Mouse (Mus musculus): ENCODE data around the gene Axdnd1. TPM values are rescaled to one million over a fixed set of nuclear protein-coding genes. Genes with fewer than 3 reads are reported as not detected.
"Not testable (repeated sequence)": the region's sequence is repeated elsewhere in the genome, so short reads cannot be mapped to it uniquely, and the experiment has no call there.

The Axdnd1 gene
- polyA plus RNA-seq, 1 experiment, result not detected

- no peak for DNase-seq (ENCODE audit: low read depth in 1 of 2, low spot score in 2 of 2)
- no peak overlapping the region for H3K27ac ChIP-seq (ENCODE audit: insufficient read depth, low read length)
- WGBS, result 84% methylated on average over 2 of the region's 2 CpGs
- H3K36me3 ChIP-seq (ENCODE audit: control insufficient read depth, insufficient read depth, low read length), result no peaks in the 10 kb centered on the region
- H3K4me3 ChIP-seq (ENCODE audit: extremely low read depth, insufficient read depth, insufficient read length), result no peak overlapping the region
- H3K27me3 ChIP-seq (ENCODE audit: control insufficient read depth, insufficient read depth, low read length), result no peaks in the 10 kb centered on the region
- no peak for TF ChIP-seq CTCF (IDR thresholded peaks at IDR 0.05; ENCODE audit: extremely low read depth, insufficient read depth, insufficient read length, insufficient replicate concordance)
- no peak for TF ChIP-seq POLR2A (IDR thresholded peaks at IDR 0.05; ENCODE audit: low read depth, low read length)
- H3K4me1 ChIP-seq (ENCODE audit: control insufficient read depth, insufficient read depth, insufficient read length), result no peaks in the 10 kb centered on the region
Measured at GRCm38 (mm10) chr1:156402491-156402890, 18.5 kb downstream of the Axdnd1 start.

DNA sequence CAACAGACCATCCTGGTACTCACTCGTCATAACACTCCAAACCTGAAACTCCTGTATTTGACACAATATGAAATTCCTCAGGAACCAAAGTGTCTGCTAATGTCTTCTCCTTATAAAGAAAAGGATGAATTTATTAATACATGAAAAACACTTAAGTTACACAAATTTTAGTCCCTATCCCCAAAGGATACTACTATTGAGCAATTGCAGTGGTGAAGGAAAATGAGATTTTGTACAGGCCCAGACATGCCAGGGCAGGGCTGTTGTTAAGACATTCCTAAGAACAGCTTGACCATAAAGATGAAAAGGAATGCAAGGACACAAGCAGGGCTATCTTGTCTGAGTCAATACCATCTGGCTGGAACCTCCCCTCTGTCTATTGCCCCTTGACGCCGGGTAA is 20.8 kb downstream of the Axdnd1 start:
- H3K4me3 ChIP-seq (ENCODE audit: extremely low read depth, insufficient read depth, insufficient read length); DNase-seq (ENCODE audit: low read depth in 1 of 2, low spot score in 2 of 2); H3K27me3 ChIP-seq (ENCODE audit: control insufficient read depth, insufficient read depth, low read length); H3K27ac ChIP-seq (ENCODE audit: insufficient read depth, low read length); H3K36me3 ChIP-seq (ENCODE audit: control insufficient read depth, insufficient read depth, low read length); H3K4me1 ChIP-seq (ENCODE audit: control insufficient read depth, insufficient read depth, insufficient read length): not testable (repeated sequence)
- 91% methylated on average over 3 of the region's 3 CpGs for WGBS

- Histone ChIP-seq H3K36me3 (ENCODE audit: control insufficient read depth, insufficient read depth, low read length) (no peaks in the 10 kb centered on the region), H3K4me1 (ENCODE audit: control insufficient read depth, insufficient read depth, insufficient read length) (no peaks in the 10 kb centered on the region), H3K4me3 (ENCODE audit: extremely low read depth, insufficient read depth, insufficient read length) (no peak overlapping the region), H3K27ac (ENCODE audit: insufficient read depth, low read length) (no peak overlapping the region), H3K27me3 (ENCODE audit: control insufficient read depth, insufficient read depth, low read length) (no peaks in the 10 kb centered on the region)
- no peak for TF ChIP-seq POLR2A (IDR thresholded peaks at IDR 0.05; ENCODE audit: low read depth, low read length)
- 73% methylated on average over 4 of the region's 4 CpGs for WGBS
- no peak for DNase-seq (ENCODE audit: low read depth in 1 of 2, low spot score in 2 of 2)
Measured at GRCm38 (mm10) chr1:156393148-156393547, 27.8 kb downstream of the Axdnd1 start.

DNA sequence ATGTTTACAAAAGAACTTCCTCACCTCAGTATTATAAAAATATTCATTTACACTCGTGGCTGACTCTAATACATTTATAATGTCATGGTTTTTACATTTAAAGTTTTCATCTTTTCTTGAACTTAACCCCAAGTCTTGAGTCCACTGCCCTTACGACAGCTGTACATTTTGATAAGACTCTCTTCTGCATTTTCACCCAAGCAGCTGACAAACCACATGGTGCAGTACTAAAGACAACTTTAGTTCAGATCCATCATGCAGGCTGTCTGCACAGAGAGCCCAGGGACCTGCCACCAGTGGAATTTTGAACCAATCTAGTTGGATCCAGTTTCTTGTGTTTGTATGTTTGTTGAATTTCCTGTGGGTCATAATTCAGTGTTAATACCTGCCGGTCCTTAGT is 34.1 kb downstream of the Axdnd1 start:
- Histone ChIP-seq H3K4me1 (ENCODE audit: control insufficient read depth, insufficient read depth, insufficient read length) (no peaks in the 10 kb centered on the region), H3K36me3 (ENCODE audit: control insufficient read depth, insufficient read depth, low read length) (no peaks in the 10 kb centered on the region), H3K27me3 (ENCODE audit: control insufficient read depth, insufficient read depth, low read length) (no peaks in the 10 kb centered on the region; the same call in 1 of the 2 replicates), H3K27ac (ENCODE audit: insufficient read depth, low read length) (no peak overlapping the region), H3K4me3 (ENCODE audit: extremely low read depth, insufficient read depth, insufficient read length) (no peak overlapping the region)
- DNase-seq (ENCODE audit: low read depth in 1 of 2, low spot score in 2 of 2), result no peak
- WGBS, result 52% methylated on average over 3 of the region's 3 CpGs
- TF ChIP-seq POLR2A (IDR thresholded peaks at IDR 0.05; ENCODE audit: low read depth, low read length) (no peak), CTCF (IDR thresholded peaks at IDR 0.05; ENCODE audit: extremely low read depth, insufficient read depth, insufficient read length, insufficient replicate concordance) (no peak)

GRCm38 (mm10) chr1:156386232-156386631 is 34.7 kb downstream of the Axdnd1 start:
- TF ChIP-seq CTCF (IDR thresholded peaks at IDR 0.05; ENCODE audit: extremely low read depth, insufficient read depth, insufficient read length, insufficient replicate concordance), result no peak
- no peak for TF ChIP-seq POLR2A (IDR thresholded peaks at IDR 0.05; ENCODE audit: low read depth, low read length)
- no peak overlapping the region for H3K27ac ChIP-seq (ENCODE audit: insufficient read depth, low read length)
- H3K36me3 ChIP-seq (ENCODE audit: control insufficient read depth, insufficient read depth, low read length), result no peaks in the 10 kb centered on the region
- no peaks in the 10 kb centered on the region for H3K4me1 ChIP-seq (ENCODE audit: control insufficient read depth, insufficient read depth, insufficient read length)
- WGBS, result 87% methylated on average over 4 of the region's 4 CpGs
- no peaks in the 10 kb centered on the region; the same call in 1 of the 2 replicates for H3K27me3 ChIP-seq (ENCODE audit: control insufficient read depth, insufficient read depth, low read length)
- no peak for DNase-seq (ENCODE audit: low read depth in 1 of 2, low spot score in 2 of 2)
- H3K4me3 ChIP-seq (ENCODE audit: extremely low read depth, insufficient read depth, insufficient read length), result no peak overlapping the region

DNA sequence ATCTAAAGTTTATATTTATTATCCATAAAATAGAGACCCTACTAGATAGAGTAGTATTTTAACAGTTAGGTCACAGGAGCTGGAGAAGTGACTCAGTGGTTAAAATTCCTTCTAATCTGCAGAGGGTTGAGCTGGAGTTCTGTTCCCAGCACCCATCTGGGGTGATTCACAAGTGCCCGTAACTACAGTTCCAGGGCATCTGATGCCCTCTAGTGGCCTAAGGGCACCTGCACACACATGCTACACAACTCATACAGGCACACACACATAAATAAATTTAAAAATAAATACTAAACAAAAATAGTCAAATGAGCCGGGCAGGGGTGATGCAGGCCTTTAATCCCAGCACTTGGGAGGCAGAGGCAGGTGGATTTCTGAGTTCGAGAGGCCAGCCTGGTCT is 39.7 kb downstream of the Axdnd1 start:
- Histone ChIP-seq H3K27me3 (ENCODE audit: control insufficient read depth, insufficient read depth, low read length) (no peaks in the 10 kb centered on the region), H3K27ac (ENCODE audit: insufficient read depth, low read length) (no peak overlapping the region), H3K4me1 (ENCODE audit: control insufficient read depth, insufficient read depth, insufficient read length) (no peaks in the 10 kb centered on the region), H3K36me3 (ENCODE audit: control insufficient read depth, insufficient read depth, low read length) (no peaks in the 10 kb centered on the region), H3K4me3 (ENCODE audit: extremely low read depth, insufficient read depth, insufficient read length) (no peak overlapping the region)
- no peak for DNase-seq (ENCODE audit: low read depth in 1 of 2, low spot score in 2 of 2)
- WGBS, result 91% methylated on average over 3 of the region's 3 CpGs
- no peak for TF ChIP-seq POLR2A (IDR thresholded peaks at IDR 0.05; ENCODE audit: low read depth, low read length)
- no peak for TF ChIP-seq CTCF (IDR thresholded peaks at IDR 0.05; ENCODE audit: extremely low read depth, insufficient read depth, insufficient read length, insufficient replicate concordance)

DNA sequence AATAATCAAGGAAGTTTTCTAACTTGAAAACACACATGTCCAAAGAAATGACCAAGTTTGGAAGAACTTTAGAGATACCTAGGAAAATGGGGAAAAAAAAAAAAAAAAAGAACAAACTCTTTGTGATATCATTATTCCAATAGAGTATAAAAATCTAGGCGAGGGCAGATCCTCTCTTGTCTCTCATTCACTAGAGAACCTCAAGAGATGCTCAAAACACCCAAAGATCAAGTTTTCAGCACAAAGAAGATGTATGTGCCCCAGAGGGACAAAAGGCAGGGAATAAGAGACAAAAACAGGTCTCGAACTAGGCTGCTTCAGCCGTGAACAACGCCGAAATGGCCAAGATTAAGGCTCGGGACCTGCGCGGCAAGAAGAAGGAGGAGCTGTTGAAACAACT is 55.2 kb downstream of the Axdnd1 start, which contains the start of gene Gm2000:
Gene Gm2000, plus strand, starts transcription at position 301 of the 400 bp plus-strand sequence.
- no peak for DNase-seq (ENCODE audit: low read depth in 1 of 2, low spot score in 2 of 2)
- H3K27me3 ChIP-seq (ENCODE audit: control insufficient read depth, insufficient read depth, low read length), result no peaks in the 10 kb centered on the region
- no peak for TF ChIP-seq CTCF (IDR thresholded peaks at IDR 0.05; ENCODE audit: extremely low read depth, insufficient read depth, insufficient read length, insufficient replicate concordance)
- TF ChIP-seq POLR2A (IDR thresholded peaks at IDR 0.05; ENCODE audit: low read depth, low read length), result no peak
- H3K4me1 ChIP-seq (ENCODE audit: control insufficient read depth, insufficient read depth, insufficient read length), result no peaks in the 10 kb centered on the region
- H3K36me3 ChIP-seq (ENCODE audit: control insufficient read depth, insufficient read depth, low read length), result no peaks in the 10 kb centered on the region
- H3K27ac ChIP-seq (ENCODE audit: insufficient read depth, low read length), result no peak within 1 kb of the TSS
- H3K4me3 ChIP-seq (ENCODE audit: extremely low read depth, insufficient read depth, insufficient read length), result no peak within 1 kb of the TSS
- WGBS, result 89% methylated on average over 8 of the region's 8 CpGs
